Mouse (Mus musculus) limb, embryonic 14.5 days (tissue): ENCODE results near the gene Atxn1. TPM values are rescaled to one million over a fixed set of nuclear protein-coding genes. Genes with fewer than 3 reads are reported as not detected.

ENCODE experiments used
- ATAC-seq: fragments of 200-750 bp; cut with Nextera tagmentation; 2 replicates; pipeline ENCODE4 v1.8.0; 2017; ENCODE audit warnings: low read depth, moderate number of reproducible peaks, moderate TSS enrichment; ENCODE audit not compliant: low FRiP score
- DNase-seq: peaks from one replicate; pipeline ENCODE4 v3.0.0-alpha.2; 2015; ENCODE audit warnings: low spot score
- H3K27ac ChIP-seq: fragments of 300-500 bp; sonication (generic); replicated peaks from 2 replicates; pipeline ENCODE4 v1.5.1; 2014; ENCODE audit warnings: low read depth, mild to moderate bottlenecking, low read length, moderate library complexity, mixed read lengths
- H3K27me3 ChIP-seq: fragments of 300-500 bp; sonication (generic); 2 replicates; pipeline ENCODE4 v1.6.1; 2014; ENCODE audit warnings: low read length, mixed read lengths; ENCODE audit not compliant: control insufficient read depth, insufficient read depth
- H3K36me3 ChIP-seq: fragments of 300-500 bp; sonication (generic); 2 replicates; pipeline ENCODE4 v1.6.1; 2014; ENCODE audit warnings: mild to moderate bottlenecking, low read length, moderate library complexity, mixed read lengths; ENCODE audit not compliant: control insufficient read depth, insufficient read depth
- H3K4me1 ChIP-seq: fragments of 300-500 bp; sonication (generic); 2 replicates; pipeline ENCODE4 v1.6.1; 2014; ENCODE audit warnings: antibody characterized with exemption, low read length, mixed read lengths; ENCODE audit not compliant: control insufficient read depth, insufficient read depth
- H3K4me2 ChIP-seq: fragments of 300-500 bp; sonication (generic); replicated peaks from 2 replicates; pipeline ENCODE4 v1.6.1; 2014; ENCODE audit warnings: low read depth, mild to moderate bottlenecking, low read length, moderate library complexity; ENCODE audit not compliant: severe bottlenecking
- H3K4me3 ChIP-seq: fragments of 300-500 bp; sonication (generic); replicated peaks from 2 replicates; pipeline ENCODE4 v1.5.1; 2014; ENCODE audit warnings: low read length
- H3K9ac ChIP-seq: fragments of 300-500 bp; sonication (generic); 2 replicates; pipeline ENCODE4 v1.6.1; 2014; ENCODE audit warnings: mild to moderate bottlenecking, low read depth, low read length, moderate library complexity; ENCODE audit not compliant: severe bottlenecking
- H3K9me3 ChIP-seq: fragments of 300-500 bp; sonication (generic); 2 replicates; pipeline ENCODE4 v1.6.1; 2016; ENCODE audit warnings: low read length; ENCODE audit not compliant: control insufficient read depth
- POLR2A ChIP-seq: fragments of 200-500 bp; IDR thresholded peaks from 2 replicates; pipeline ENCODE4 v1.8.0; 2012; ENCODE audit warnings: inconsistent platforms, mild to moderate bottlenecking, moderate library complexity, borderline replicate concordance; ENCODE audit not compliant: insufficient read depth, insufficient read length; ENCODE audit errors: extremely low read depth
- WGBS: fragments of 180-500 bp; shearing (Covaris S2); extraction: QIAGEN DNeasy Blood & Tissue Kit; methylation state at CpG from one replicate; pipeline ENCODE4 v1.1.7; 2014; 5-methylcytosine and 5-hydroxymethylcytosine counted together
- polyA plus RNA-seq, 2 experiments: library from polyadenylated mRNA; depleted of rRNA in 1 of 2; stranded (reverse) in 1 of 2; unstranded in 1 of 2; fragments of >200 nt; fragmentation: Nextera tagmentation in 1 of 2; extraction: Ambion mirVana in 1 of 2; gene quantifications; 2 replicates each; pipeline versions ENCODE4 v1.2.1 to v1.2.3; 2012 to 2014

Atxn1 gene
- polyA plus RNA-seq, 2 experiments = 3.3 to 5.3 TPM

DNA sequence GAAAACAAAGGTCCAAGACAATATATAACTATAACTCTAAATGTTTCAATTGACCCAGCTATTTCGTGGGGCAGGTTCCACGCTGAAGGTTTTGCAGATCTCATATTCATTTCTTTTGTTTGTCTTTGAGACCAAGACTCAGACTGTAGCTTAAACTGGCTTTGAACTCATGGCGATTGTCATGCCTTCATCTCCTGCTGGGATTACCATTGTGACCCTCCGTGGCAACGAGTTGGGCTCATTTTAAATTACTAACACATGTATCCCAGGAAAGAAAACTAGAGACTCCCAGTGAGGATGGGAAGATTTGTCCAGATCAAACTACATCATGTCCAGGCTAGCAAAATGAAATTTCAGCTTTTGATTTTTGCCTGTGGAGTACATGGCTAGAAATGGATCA lies 14.4 kb upstream of the Atxn1 start:
- DNase-seq = no peak
- Histone ChIP-seq H3K4me2 (no peak overlapping the region), H3K9me3 (no peaks in the 10 kb centered on the region), H3K4me1 (peaks cover 1% of the 10 kb centered on the region; the same call in 1 of the 2 replicates), H3K36me3 (no peaks in the 10 kb centered on the region), H3K27ac (no peak overlapping the region), H3K4me3 (no peak overlapping the region), H3K9ac (no peak overlapping the region), H3K27me3 (no peaks in the 10 kb centered on the region)
- TF ChIP-seq POLR2A = no peak
- no peak for ATAC-seq
- WGBS = 51% methylated on average over 5 of the region's 5 CpGs

DNA sequence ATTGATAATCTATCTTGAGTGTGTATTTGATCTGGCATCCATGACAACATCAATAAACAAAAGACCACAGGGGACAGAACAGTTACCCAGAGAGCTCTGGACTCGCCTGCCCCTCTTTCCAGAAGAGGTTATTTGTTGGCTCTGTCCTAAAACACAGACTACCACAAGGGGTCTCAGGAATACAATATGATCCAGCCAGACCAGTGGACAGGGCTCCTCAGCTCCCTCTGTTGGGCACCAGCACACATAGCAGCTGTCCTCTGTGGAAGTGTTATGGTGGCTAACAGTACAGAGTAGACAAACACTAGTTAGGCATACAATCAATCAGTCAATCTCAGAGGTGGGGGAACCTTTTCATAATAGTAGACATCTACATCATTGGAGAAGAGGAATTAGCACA lies 12.1 kb upstream of the Atxn1 start:
- Histone ChIP-seq H3K9ac (no peak overlapping the region), H3K4me3 (no peak overlapping the region), H3K9me3 (no peaks in the 10 kb centered on the region), H3K4me2 (no peak overlapping the region), H3K36me3 (no peaks in the 10 kb centered on the region), H3K27ac (no peak overlapping the region), H3K27me3 (no peaks in the 10 kb centered on the region), H3K4me1 (peaks cover 4% of the 10 kb centered on the region; the same call in 1 of the 2 replicates)
- peak; percentile 75 for DNase-seq
- no peak for TF ChIP-seq POLR2A
- 18% methylated on average over 1 of the region's 1 CpGs for WGBS
- ATAC-seq = no peak

DNA sequence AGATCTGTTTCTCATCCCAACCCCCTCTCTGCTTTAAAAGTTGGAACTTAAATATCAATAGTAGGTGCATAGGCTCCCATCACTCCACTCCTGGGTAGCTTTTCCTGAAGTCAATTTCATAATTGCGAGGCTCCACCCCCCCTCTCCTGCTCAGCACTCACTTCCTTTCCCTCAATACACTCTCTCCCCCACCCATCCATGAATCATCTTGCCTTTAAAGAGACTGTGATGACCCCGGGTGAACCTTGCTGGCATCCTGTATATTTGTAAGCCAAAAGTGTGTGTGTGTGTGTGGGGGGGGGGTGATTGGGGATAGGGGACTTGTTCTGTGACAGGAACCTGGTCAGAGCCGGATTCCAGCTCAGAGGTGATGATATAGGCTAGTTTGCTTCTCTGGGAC lies 9.8 kb upstream of the Atxn1 start:
- H3K4me3 ChIP-seq = no peak overlapping the region
- ATAC-seq = no peak
- no peak overlapping the region for H3K27ac ChIP-seq
- no peak for DNase-seq
- peaks cover 4% of the 10 kb centered on the region; the same call in 1 of the 2 replicates for H3K4me1 ChIP-seq
- no peaks in the 10 kb centered on the region for H3K36me3 ChIP-seq
- H3K9ac ChIP-seq = no peak overlapping the region
- 44% methylated on average over 3 of the region's 3 CpGs for WGBS
- no peak for TF ChIP-seq POLR2A
- H3K4me2 ChIP-seq = no peak overlapping the region
- H3K27me3 ChIP-seq = no peaks in the 10 kb centered on the region
- H3K9me3 ChIP-seq = no peaks in the 10 kb centered on the region

- 17% methylated on average over 7 of the region's 7 CpGs for WGBS
- no peak for TF ChIP-seq POLR2A
- no peak for DNase-seq
- H3K9me3 ChIP-seq = no peaks in the 10 kb centered on the region
- no peak overlapping the region for H3K9ac ChIP-seq
- H3K4me3 ChIP-seq = no peak overlapping the region
- peaks cover 4% of the 10 kb centered on the region; the same call in 1 of the 2 replicates for H3K4me1 ChIP-seq
- no peaks in the 10 kb centered on the region for H3K36me3 ChIP-seq
- H3K27ac ChIP-seq = no peak overlapping the region
- H3K4me2 ChIP-seq = no peak overlapping the region
- ATAC-seq = no peak
- H3K27me3 ChIP-seq = no peaks in the 10 kb centered on the region
These were observed 9.2 kb upstream of the Atxn1 start for GRCm38 (mm10) chr13:45973972-45974490.

DNA sequence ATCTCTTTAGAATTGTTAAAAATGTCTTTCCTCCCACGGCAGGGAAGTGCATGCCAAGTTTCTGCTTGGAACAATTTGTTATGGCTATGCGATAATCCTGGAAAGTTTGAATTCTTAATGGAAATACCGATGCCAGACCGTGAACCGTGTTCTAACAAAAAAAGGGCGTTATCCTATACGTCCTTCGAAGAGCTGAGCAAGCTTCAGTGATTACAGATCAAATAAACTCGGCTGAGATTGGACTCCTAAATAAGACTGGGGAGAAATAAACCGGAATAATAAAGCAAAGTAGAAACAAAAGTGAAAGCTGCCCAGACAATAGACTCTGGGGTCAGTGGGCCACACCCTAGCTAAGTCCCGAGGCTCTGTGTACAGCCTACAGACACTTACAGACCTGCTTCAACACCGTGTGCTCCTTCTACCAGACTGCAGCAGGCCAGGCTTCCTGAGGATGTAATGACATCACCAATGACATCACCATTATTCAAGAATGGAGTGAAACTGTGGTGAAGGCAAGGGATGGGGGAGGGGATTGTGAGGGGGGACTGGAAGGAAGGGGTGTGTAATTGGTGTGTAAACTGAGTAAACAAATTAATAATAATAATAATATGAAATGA lies 6.2 kb upstream of the Atxn1 start:
- Histone ChIP-seq H3K9ac (no peak overlapping the region), H3K4me1 (peaks cover 6% of the 10 kb centered on the region), H3K27me3 (no peaks in the 10 kb centered on the region), H3K4me2 (no peak overlapping the region), H3K27ac (no peak overlapping the region), H3K4me3 (no peak overlapping the region), H3K9me3 (no peaks in the 10 kb centered on the region), H3K36me3 (no peaks in the 10 kb centered on the region)
- DNase-seq (no peak), ATAC-seq (no peak)
- TF ChIP-seq POLR2A = no peak
- 62% methylated on average over 12 of the region's 12 CpGs for WGBS
